Mouse (Mus musculus): ENCODE results near the gene Rrp15. TPM values are rescaled to one million over a fixed set of nuclear protein-coding genes. Genes with fewer than 3 reads are reported as not detected.
A peak's percentile ranks its signal among the peaks of the same experiment; 100 is the strongest.

Gene Rrp15
- polyA plus RNA-seq, 1 experiment from 2014 or later: 69.4 TPM

GRCm38 (mm10) chr1:186692370-186692769 is 56.8 kb downstream of the Rrp15 start:
- WGBS: 95% methylated on average over 4 of the region's 4 CpGs
- no peak overlapping the region for H3K4me2 ChIP-seq (replicated peaks)
- no peak overlapping the region for H3K9ac ChIP-seq
- peaks cover 65% of the 10 kb centered on the region for H3K4me1 ChIP-seq
- H3K4me3 ChIP-seq: no peak overlapping the region
- H3K36me3 ChIP-seq: peaks cover 30% of the 10 kb centered on the region
- ATAC-seq (ENCODE audit: low FRiP score, low read depth): no peak
- no peaks in the 10 kb centered on the region for H3K9me3 ChIP-seq
- no peaks in the 10 kb centered on the region for H3K27me3 ChIP-seq
- no peak overlapping the region for H3K27ac ChIP-seq

DNA sequence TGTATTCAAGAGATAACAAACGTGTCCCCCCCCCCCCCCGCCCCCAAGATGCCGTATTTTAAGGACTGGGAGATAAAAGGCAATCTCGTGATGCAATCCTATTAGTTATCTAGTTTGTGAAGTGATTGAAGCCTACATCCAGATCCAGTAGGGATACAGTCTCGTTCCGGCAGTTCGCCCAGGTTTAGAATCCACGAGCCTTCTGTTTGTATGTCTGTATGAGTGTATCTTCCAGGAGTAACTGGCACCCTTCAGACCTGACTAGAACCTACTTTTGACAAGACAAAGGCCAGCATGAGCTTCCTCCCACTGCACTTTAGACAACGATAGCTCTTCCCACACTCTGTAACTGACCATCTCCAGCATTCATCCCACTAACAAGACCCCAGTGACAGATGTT is 57.5 kb downstream of the Rrp15 start:
- 86% methylated on average over 9 of the region's 9 CpGs for WGBS
- Histone ChIP-seq H3K4me3 (no peak overlapping the region), H3K36me3 (peaks cover 23% of the 10 kb centered on the region), H3K9ac (no peak overlapping the region), H3K27me3 (no peaks in the 10 kb centered on the region), H3K9me3 (no peaks in the 10 kb centered on the region), H3K4me2 (replicated peaks) (no peak overlapping the region), H3K27ac (no peak overlapping the region), H3K4me1 (peaks cover 63% of the 10 kb centered on the region)
- no peak for ATAC-seq (ENCODE audit: low FRiP score, low read depth)

DNA sequence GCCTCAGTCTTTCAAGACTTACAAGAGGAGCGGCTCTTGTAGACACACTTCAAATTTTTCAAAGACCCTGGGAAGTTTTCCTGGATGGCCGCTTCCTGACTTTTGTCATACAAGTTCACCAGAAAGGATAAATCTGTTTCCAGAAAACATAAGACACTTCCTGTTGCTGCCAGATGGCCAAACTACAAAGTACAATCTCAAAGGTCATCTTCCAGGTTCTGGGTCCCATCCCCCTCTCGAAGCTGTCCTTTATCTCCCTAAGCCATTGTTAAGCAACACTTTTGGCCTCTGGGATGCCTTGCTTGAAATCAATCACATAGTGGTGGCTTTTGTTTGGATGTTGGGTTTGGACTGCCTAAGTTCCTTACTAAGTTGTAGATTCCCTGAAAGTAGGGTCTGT is 65.1 kb downstream of the Rrp15 start:
- H3K4me2 ChIP-seq (replicated peaks): no peak overlapping the region
- peaks cover 54% of the 10 kb centered on the region for H3K4me1 ChIP-seq
- no peak overlapping the region for H3K9ac ChIP-seq
- no peak overlapping the region for H3K4me3 ChIP-seq
- no peak for ATAC-seq (ENCODE audit: low FRiP score, low read depth)
- H3K27ac ChIP-seq: no peak overlapping the region
- H3K9me3 ChIP-seq: no peaks in the 10 kb centered on the region
- WGBS: 90% methylated on average over 3 of the region's 3 CpGs
- H3K36me3 ChIP-seq: peaks cover 13% of the 10 kb centered on the region
- H3K27me3 ChIP-seq: no peaks in the 10 kb centered on the region

DNA sequence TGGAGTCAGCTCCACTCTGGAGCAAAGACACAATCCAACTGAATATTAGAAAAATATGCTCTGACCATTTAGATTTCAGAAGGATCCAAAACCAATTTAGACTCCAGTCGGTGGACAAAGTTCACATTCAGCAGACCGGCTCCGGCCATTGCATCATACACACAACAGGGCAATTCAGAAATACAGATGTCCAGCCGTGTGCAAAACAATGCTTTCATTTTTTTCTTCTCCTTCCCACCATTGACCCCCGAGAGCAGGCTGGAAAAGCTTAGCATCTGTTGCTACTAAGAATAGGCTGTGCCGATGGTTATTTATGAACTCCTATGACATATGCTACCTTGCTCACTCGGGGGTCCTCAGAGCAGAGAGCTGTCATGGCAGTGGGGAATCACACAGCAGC is 66.6 kb downstream of the Rrp15 start:
- H3K4me1 ChIP-seq: peaks cover 61% of the 10 kb centered on the region
- peak; percentile 57 for ATAC-seq (ENCODE audit: low FRiP score, low read depth)
- H3K4me3 ChIP-seq: no peak overlapping the region
- H3K27me3 ChIP-seq: no peaks in the 10 kb centered on the region
- no peak overlapping the region for H3K4me2 ChIP-seq (replicated peaks)
- 37% methylated on average over 7 of the region's 7 CpGs for WGBS
- peaks cover 7% of the 10 kb centered on the region for H3K36me3 ChIP-seq
- no peak overlapping the region for H3K9ac ChIP-seq
- H3K9me3 ChIP-seq: no peaks in the 10 kb centered on the region
- H3K27ac ChIP-seq: no peak overlapping the region

- Histone ChIP-seq H3K4me2 (replicated peaks) (no peak overlapping the region), H3K27me3 (no peaks in the 10 kb centered on the region), H3K9me3 (no peaks in the 10 kb centered on the region), H3K4me3 (no peak overlapping the region), H3K27ac (no peak overlapping the region), H3K36me3 (peaks cover 6% of the 10 kb centered on the region; the same call in 1 of the 2 replicates), H3K4me1 (peaks cover 84% of the 10 kb centered on the region), H3K9ac (no peak overlapping the region)
- ATAC-seq (ENCODE audit: low FRiP score, low read depth): no peak
- WGBS: 85% methylated on average over 12 of the region's 12 CpGs
Measured at GRCm38 (mm10) chr1:186677614-186678013, 71.5 kb downstream of the Rrp15 start.

DNA sequence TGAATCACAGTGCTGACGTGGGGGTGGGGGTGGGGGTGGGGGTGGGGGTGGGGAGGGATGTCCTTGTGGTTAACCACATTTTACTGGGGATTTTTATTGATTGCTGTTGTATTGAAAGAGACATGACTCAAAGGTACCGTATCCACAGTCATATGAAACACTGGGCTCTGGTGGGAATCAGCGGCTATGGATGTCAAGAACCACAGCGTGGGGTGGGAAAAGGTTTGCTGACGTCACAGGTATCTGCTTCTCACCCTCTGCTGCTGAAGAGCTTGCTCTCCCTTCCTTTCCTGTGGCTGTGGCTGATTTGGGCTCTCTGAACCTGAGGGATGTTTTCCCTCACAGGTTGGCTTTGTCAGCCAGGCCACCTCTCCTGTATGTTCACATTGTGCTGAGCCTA is 73.0 kb downstream of the Rrp15 start:
- Histone ChIP-seq H3K4me2 (replicated peaks) (no peak overlapping the region), H3K9ac (no peak overlapping the region), H3K27ac (no peak overlapping the region), H3K27me3 (no peaks in the 10 kb centered on the region), H3K4me1 (peaks cover 76% of the 10 kb centered on the region), H3K4me3 (no peak overlapping the region), H3K9me3 (no peaks in the 10 kb centered on the region), H3K36me3 (peaks cover 6% of the 10 kb centered on the region; the same call in 1 of the 2 replicates)
- 51% methylated on average over 5 of the region's 5 CpGs for WGBS
- no peak for ATAC-seq (ENCODE audit: low FRiP score, low read depth)

DNA sequence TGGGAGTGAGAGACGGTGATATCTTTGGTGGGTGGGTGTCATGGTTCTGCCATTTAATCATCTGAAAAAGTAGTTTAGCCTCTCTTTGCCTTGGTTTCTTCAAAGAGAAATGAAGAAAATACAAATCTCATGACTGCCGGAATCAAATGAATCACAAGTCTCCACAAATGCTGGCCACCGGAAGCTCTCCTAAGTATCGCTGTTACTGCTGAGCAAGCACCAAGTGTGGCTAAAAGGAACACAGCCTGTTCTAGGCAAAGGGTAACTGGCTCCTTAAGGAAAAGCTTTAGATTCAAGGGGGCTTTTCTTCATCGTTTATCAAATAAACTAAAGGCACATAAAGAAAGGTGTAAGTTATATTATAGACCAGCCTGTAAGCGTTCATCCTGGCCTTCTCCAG is 73.9 kb downstream of the Rrp15 start:
- no peak overlapping the region for H3K9ac ChIP-seq

GRCm38 (mm10) chr1:186674621-186675020 is 74.5 kb downstream of the Rrp15 start:
- WGBS: 74% methylated on average over 3 of the region's 3 CpGs
- no peak overlapping the region for H3K27ac ChIP-seq
- no peak overlapping the region for H3K4me2 ChIP-seq (replicated peaks)
- H3K4me1 ChIP-seq: peaks cover 61% of the 10 kb centered on the region
- ATAC-seq (ENCODE audit: low FRiP score, low read depth): no peak
- H3K4me3 ChIP-seq: no peak overlapping the region
- H3K27me3 ChIP-seq: no peaks in the 10 kb centered on the region
- H3K36me3 ChIP-seq: peaks cover 6% of the 10 kb centered on the region; the same call in 1 of the 2 replicates
- H3K9ac ChIP-seq: no peak overlapping the region
- no peaks in the 10 kb centered on the region for H3K9me3 ChIP-seq

More for the DNA sequence above, 73.9 kb downstream of the Rrp15 start:
- no peak for ATAC-seq (ENCODE audit: low FRiP score, low read depth)
- Histone ChIP-seq H3K4me3 (no peak overlapping the region), H3K4me2 (replicated peaks) (no peak overlapping the region), H3K4me1 (peaks cover 66% of the 10 kb centered on the region), H3K27ac (no peak overlapping the region), H3K9me3 (no peaks in the 10 kb centered on the region), H3K27me3 (no peaks in the 10 kb centered on the region), H3K36me3 (peaks cover 6% of the 10 kb centered on the region; the same call in 1 of the 2 replicates)
- WGBS: 75% methylated on average over 6 of the region's 6 CpGs

DNA sequence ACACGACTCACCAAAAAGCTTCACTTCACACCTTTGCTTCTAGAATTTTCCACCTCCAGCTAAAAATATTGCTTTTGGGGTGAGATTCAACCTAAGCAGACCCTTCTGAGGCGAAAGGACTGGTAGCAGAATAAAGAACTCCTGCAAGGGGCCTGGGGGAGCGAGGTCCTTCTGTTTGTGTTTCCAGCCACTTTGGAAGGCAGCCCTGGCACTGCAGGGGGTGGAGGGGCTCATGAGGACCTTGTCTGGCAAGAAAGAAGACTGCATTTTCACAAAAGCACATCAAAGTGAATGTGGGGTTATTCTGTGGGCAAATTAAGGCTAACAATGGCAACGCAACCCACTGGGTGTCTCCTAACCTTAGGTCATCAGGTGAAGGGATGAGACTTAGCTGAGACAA is 76.0 kb downstream of the Rrp15 start:
- Histone ChIP-seq H3K27ac (no peak overlapping the region), H3K9ac (no peak overlapping the region), H3K36me3 (peaks cover 8% of the 10 kb centered on the region; the same call in 1 of the 2 replicates), H3K4me3 (no peak overlapping the region), H3K9me3 (no peaks in the 10 kb centered on the region), H3K4me2 (replicated peaks) (no peak overlapping the region), H3K27me3 (no peaks in the 10 kb centered on the region), H3K4me1 (peaks cover 47% of the 10 kb centered on the region)
- ATAC-seq (ENCODE audit: low FRiP score, low read depth): no peak
- 68% methylated on average over 4 of the region's 4 CpGs for WGBS

Other genes with a start within 250 kb of the Rrp15 start
- 101 and 106 TPM in 2 replicates for gene Tgfb2, start 43.4 kb downstream of the Rrp15 start, polyA plus RNA-seq (2015; fragmentation: Nextera tagmentation; extraction: Ambion mirVana)
- gene D1Pas1, start 218.1 kb upstream of the Rrp15 start, polyA plus RNA-seq (2015; fragmentation: Nextera tagmentation; extraction: Ambion mirVana): 0.09 and 0.11 TPM in 2 replicates

Measured in limb, embryonic 13.5 days (tissue).